Mouse (Mus musculus) granulocyte monocyte progenitor cell, adult 5-6 weeks (primary cell): ENCODE measurements around the gene Snrk. TPM values are rescaled to one million over a fixed set of nuclear protein-coding genes. Genes with fewer than 3 reads are reported as not detected.

Source experiments
- ATAC-seq: replicated peaks from 2 replicates; pipeline ENCODE4 v1.8.0; 2016; ENCODE audit warnings: mild to moderate bottlenecking, moderate TSS enrichment, inconsistent platforms; ENCODE audit not compliant: poor library complexity, severe bottlenecking
- total RNA-seq, 2 experiments: library from RNA; stranded (forward) in 1 of 2; stranded (reverse) in 1 of 2; fragments of 200-712, 200-1000 nt in 1 of 2; fragments of >200 nt in 1 of 2; fragmentation: Nextera tagmentation in 1 of 2; gene quantifications; 2 replicates each; pipeline ENCODE4 v1.2.3; 2014 to 2017

Snrk gene
- total RNA-seq, 2 experiments from 2014 or later, result 17.8 to 25.9 TPM

GRCm38 (mm10) chr9:122174723-122175122 lies 57.7 kb downstream of the Snrk start:
- no peak for ATAC-seq

GRCm38 (mm10) chr9:122177256-122178220 lies 60.5 kb downstream of the Snrk start:
- no peak for ATAC-seq

GRCm38 (mm10) chr9:122178427-122178826 lies 61.4 kb downstream of the Snrk start:
- ATAC-seq, result no peak

GRCm38 (mm10) chr9:122180105-122180504 lies 63.0 kb downstream of the Snrk start:
- ATAC-seq, result peak; percentile 28; the same call in 1 of the 2 replicates

- no peak for ATAC-seq
Measured at GRCm38 (mm10) chr9:122183074-122183473, 66.0 kb downstream of the Snrk start.

- no peak for ATAC-seq
Measured at GRCm38 (mm10) chr9:122184329-122184728, 67.3 kb downstream of the Snrk start.

GRCm38 (mm10) chr9:122185061-122185460 lies 68.0 kb downstream of the Snrk start:
- ATAC-seq, result peak; percentile 52; the same call in 1 of the 2 replicates

GRCm38 (mm10) chr9:122185953-122186352 lies 68.9 kb downstream of the Snrk start:
- no peak for ATAC-seq

GRCm38 (mm10) chr9:122186643-122187226 lies 69.7 kb downstream of the Snrk start:
- no peak for ATAC-seq

GRCm38 (mm10) chr9:122187451-122187921 lies 70.4 kb downstream of the Snrk start:
- no peak for ATAC-seq

- peak; percentile 87 for ATAC-seq
Measured at GRCm38 (mm10) chr9:122188724-122189123, 71.7 kb downstream of the Snrk start.

- ATAC-seq, result no peak
Measured at GRCm38 (mm10) chr9:122193361-122193760, 76.3 kb downstream of the Snrk start.

GRCm38 (mm10) chr9:122193823-122194222 lies 76.8 kb downstream of the Snrk start:
- ATAC-seq, result no peak

GRCm38 (mm10) chr9:122195042-122195682 lies 78.1 kb downstream of the Snrk start:
- ATAC-seq, result no peak

- ATAC-seq, result no peak
Measured at GRCm38 (mm10) chr9:122197021-122197420, 80.0 kb downstream of the Snrk start.

GRCm38 (mm10) chr9:122198621-122199020 lies 81.6 kb downstream of the Snrk start:
- ATAC-seq, result no peak

GRCm38 (mm10) chr9:122199253-122199652 lies 82.2 kb downstream of the Snrk start:
- peak; percentile 40; the same call in 1 of the 2 replicates for ATAC-seq

GRCm38 (mm10) chr9:122204508-122204907 lies 87.4 kb downstream of the Snrk start:
- peak; percentile 50; the same call in 1 of the 2 replicates for ATAC-seq

- ATAC-seq, result no peak
Measured at GRCm38 (mm10) chr9:122205543-122206200, 88.6 kb downstream of the Snrk start.

GRCm38 (mm10) chr9:122208311-122208710 lies 91.2 kb downstream of the Snrk start:
- no peak for ATAC-seq
